Mouse (Mus musculus): ENCODE results near the gene Tbcb.
"Not testable (repeated sequence)": the region's sequence is repeated elsewhere in the genome, so short reads cannot be mapped to it uniquely, and the experiment has no call there.

Gene Tbcb

GRCm38 (mm10) chr7:30231669-30232454 lies at the start of gene Tbcb, which contains the start of gene Polr2i:
Gene Tbcb, minus strand, starts transcription at chr7:30232272.
Gene Polr2i, plus strand, starts transcription at chr7:30231948.
- peak; percentile 93 to 95 for DNase-seq (ENCODE audit: low spot score in 2 of 2)

- DNase-seq (ENCODE audit: low spot score in 2 of 2), result no peak
Measured at GRCm38 (mm10) chr7:30281522-30281921, 49.5 kb upstream of the Tbcb start.

- DNase-seq (ENCODE audit: low spot score in 2 of 2), result peak; percentile 64 to 66
Measured at GRCm38 (mm10) chr7:30280670-30281138, 48.6 kb upstream of the Tbcb start.

DNA sequence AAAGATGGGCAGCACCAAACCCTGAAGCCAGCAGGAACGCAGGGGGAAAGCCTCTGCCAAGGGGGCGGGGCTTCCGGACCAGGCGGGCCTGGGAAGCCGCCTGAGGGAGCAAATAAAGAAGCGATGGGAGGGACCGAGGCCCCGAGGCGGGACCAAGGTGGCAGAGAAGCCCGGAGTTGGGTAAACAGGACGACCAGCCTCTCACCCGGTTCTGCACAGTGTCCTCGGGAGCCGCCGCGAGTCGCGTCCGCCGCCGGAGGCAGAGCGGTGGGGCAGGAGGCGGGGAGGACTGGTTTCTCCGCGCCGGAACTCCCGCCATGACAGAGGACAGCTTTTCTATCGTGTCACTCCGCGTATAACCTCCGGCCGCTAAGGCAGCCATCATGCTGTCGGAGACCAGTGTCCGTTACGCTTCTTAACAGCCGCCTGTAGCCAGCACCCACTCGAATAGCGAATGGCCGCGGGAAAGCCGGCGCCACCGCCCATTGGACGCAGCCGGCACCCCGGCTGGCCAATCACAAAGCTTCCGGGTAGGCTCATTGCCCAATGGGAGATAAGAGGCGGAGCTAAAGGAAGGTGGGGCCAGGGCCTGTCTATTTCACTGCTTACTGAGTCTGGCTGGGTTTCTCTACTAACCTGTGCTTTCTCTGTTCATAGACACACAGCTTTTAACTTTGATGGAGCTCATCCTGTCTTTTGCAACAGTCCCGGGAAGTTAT lies 48.0 kb upstream of the Tbcb start, which contains the start of the genes Thap8 and Wdr62:
TSS of gene Thap8 (plus strand) at position 144 of the 719 bp plus-strand sequence.
TSS of gene Wdr62 (minus strand) at position 469 of the 719 bp plus-strand sequence.
- peak; percentile 87 to 89 for DNase-seq (ENCODE audit: low spot score in 2 of 2)

- DNase-seq (ENCODE audit: low spot score in 2 of 2), result no peak
Measured at GRCm38 (mm10) chr7:30279536-30279935, 47.5 kb upstream of the Tbcb start.

GRCm38 (mm10) chr7:30278911-30279310 lies 46.8 kb upstream of the Tbcb start:
- DNase-seq (ENCODE audit: low spot score in 2 of 2), result no peak

GRCm38 (mm10) chr7:30274383-30274782 lies 42.3 kb upstream of the Tbcb start:
- DNase-seq (ENCODE audit: low spot score in 2 of 2), result no peak

- DNase-seq (ENCODE audit: low spot score in 2 of 2), result no peak
Measured at GRCm38 (mm10) chr7:30269641-30270040, 37.6 kb upstream of the Tbcb start.

DNA sequence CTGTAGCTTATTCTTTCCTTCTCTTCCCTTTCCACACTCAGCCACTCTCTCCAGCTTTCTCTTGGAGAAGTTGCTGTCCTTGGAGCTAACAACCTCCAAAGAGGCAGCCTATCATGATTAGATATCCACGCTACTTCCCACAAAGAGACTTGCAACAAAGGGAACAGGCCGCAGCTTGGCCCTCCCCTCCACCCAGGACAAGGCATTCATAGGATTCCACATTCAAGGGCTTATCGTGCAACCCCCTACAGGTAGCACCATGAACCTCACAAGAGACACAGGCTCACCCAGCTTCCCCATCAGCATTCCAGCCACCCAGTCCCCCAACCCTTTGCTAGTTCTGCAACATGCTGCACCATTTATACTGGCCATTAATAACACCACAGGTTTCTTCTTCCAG lies 34.7 kb upstream of the Tbcb start:
- no peak for DNase-seq (ENCODE audit: low spot score in 2 of 2)

- no peak for DNase-seq (ENCODE audit: low spot score in 2 of 2)
Measured at GRCm38 (mm10) chr7:30265935-30266334, 33.9 kb upstream of the Tbcb start.

GRCm38 (mm10) chr7:30265531-30265930 lies 33.5 kb upstream of the Tbcb start:
- no peak for DNase-seq (ENCODE audit: low spot score in 2 of 2)

DNA sequence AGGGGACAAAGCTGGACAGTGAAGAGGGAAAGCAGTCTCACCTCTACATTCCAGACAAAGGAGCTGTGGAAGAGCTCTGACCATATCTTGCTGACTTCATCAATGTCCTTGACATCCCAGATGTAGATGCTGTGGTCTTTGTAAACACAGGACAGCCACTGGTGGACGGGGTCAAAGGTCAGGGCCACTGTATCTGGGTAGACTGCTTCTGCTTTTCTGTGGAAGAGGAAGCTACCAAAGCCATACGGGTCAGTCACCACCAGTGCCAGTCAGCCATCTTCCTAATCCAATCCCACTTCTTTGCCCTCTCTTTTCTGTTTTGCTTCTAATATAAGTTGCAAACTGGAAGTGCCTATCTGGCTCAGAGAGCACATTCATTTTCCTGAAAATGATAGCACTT lies 33.0 kb upstream of the Tbcb start:
- DNase-seq (ENCODE audit: low spot score in 2 of 2), result no peak

- DNase-seq (ENCODE audit: low spot score in 2 of 2), result no peak
Measured at GRCm38 (mm10) chr7:30251956-30252954, 20.2 kb upstream of the Tbcb start.

GRCm38 (mm10) chr7:30237374-30237773 lies 5.3 kb upstream of the Tbcb start:
- DNase-seq (ENCODE audit: low spot score in 2 of 2), result not testable (repeated sequence)

DNA sequence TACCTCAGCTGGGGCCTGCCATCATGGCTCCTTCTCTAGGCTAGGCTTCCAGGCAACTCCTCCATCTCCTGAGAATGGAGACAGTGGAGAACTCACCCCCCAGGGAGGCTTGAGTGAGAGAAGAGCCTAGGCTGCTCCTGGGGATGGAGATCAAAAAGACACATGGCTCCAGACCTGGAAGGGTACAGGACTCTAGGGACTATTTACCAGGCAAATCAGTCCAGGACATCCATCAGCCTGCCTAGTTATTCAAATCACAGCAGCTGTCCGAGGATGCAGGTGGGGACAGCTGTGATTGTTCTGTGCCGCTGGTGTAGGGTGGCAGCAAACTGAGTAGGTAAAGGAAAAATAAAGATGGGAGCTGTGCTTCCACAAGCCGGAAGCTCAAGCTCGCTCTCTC lies 3.6 kb upstream of the Tbcb start, which contains the start of gene Ovol3:
TSS of gene Ovol3 (minus strand) at position 101 of the 400 bp plus-strand sequence.
- no peak for DNase-seq (ENCODE audit: low spot score in 2 of 2)

- DNase-seq (ENCODE audit: low spot score in 2 of 2), result no peak
Measured at GRCm38 (mm10) chr7:30235091-30235490, 3.0 kb upstream of the Tbcb start.

DNA sequence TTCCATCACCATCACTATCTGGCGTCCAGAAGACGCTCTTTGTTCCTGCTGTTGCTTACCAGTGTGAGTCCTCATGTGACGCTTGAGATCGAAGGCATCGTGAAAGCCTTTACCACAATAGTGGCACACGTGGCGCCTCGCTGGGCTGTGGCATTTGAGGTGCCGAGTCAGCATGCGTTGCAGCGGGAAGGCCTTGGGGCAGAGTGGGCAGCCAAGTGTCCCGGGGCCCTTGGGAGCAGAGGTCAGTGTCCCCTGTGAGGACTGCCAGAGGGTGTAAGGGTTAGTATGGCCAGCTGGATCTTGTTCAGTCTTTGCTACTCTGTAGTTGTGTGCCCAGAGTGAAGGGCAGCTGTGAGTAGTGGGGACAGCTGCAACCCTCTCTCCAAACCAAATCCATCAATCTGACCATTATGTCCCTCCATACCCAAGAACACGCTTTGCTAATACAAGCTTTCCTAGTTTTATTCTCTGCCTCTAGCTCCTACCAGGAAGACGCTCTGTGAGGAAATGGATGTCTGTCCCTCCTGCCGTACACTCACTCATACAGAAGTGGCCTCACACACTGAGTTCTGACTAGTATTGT lies 2.3 kb upstream of the Tbcb start:
- no peak for DNase-seq (ENCODE audit: low spot score in 2 of 2)

- DNase-seq (ENCODE audit: low spot score in 2 of 2), result no peak
Measured at GRCm38 (mm10) chr7:30233387-30233786, 1.3 kb upstream of the Tbcb start.

DNA sequence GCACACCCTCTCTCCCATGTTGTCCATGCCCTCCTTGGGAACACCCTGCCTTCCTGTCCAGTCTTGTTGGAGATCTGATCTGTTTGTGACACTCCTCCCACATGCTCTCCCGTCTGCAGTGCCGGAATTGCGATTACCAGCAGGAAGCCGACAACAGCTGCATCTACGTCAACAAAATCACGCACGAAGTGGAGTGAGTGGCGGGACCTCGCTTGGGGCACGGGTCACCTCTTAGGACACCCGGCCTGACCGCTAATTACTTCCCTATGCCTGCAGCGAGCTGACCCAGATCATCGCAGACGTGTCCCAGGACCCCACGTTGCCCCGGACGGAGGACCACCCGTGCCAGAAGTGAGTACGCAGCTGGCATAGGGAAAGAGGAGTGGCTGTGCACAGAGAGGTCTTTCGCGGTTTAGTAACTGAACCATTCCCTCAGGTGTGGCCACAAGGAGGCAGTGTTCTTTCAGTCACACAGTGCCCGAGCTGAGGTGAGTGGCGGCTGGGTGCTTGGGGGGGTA lies 618 bp upstream of the Tbcb start:
- peak; percentile 53 to 66 for DNase-seq (ENCODE audit: low spot score in 2 of 2)

DNA sequence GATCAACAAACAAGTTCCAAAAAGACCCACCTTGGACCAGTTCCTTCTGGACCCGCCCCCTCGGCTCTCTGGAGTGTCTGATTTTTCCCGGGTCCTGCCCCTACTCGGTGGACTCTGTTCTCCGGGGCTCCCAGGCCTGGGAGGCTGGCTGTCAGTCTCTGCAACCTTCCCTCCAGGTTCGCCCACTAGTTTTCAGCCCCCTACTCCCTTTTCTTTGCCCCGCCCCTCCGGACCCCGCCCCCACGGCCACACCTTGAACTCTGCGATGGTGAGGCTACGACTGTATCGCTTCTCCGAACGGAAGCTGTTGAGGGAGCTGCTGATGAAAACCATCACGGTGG lies 774 bp downstream of the Tbcb start:
- no peak for DNase-seq (ENCODE audit: low spot score in 2 of 2)

DNA sequence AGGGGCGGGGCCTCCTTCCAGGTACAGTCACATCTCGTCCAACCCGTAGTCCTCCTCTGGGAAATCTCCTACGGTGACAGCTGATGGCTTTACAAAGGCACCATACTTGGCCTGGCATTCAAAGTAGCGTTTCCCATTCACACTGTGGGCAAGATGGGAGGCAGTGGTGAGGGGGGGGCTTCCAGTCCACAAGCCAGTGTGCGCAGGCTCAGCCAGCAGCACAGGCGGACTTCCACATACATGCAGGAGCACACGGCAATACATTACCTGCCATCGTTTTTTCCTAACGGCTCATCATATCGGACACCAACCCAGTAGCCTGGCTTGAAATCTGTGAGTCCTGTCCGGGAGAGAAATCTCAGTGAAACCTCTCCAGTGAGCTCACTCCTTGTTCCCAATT lies 7.9 kb downstream of the Tbcb start:
- no peak for DNase-seq (ENCODE audit: low spot score in 2 of 2)
